In the genomic region with DNA sequence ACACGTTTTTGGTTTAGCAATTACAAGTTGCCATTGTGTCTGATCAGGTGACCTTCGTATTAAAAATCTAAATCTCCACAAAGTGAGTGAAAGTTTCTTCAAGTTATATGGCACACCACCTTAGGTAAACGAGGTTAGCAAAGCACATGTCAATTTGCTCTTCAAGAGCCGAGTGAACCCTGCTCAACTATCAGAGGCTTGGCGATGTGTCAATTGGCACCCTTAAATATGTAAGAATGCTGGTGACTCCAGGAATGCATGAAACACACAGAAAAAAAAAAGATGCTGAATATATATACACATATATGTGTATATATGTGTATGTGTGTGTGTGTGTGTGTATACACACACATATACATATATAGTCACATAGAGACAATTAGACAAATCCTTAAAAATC, we compare ENCODE assay signal across 8 mouse cellular contexts. TPM values are rescaled to one million over a fixed set of nuclear protein-coding genes. Genes with fewer than 3 reads are reported as not detected.
A peak's percentile ranks its signal among the peaks of the same experiment; 100 is the strongest.
DNase-seq lines count a peak whose midpoint lies in the region; ATAC-seq lines count a peak whose summit lies in the region.

No protein-coding gene starts in this region.

- peaks cover 24% of the 10 kb centered on the region for H3K4me1 ChIP-seq in heart, embryonic 10.5 days
- peaks cover 34% of the 10 kb centered on the region for H3K4me1 ChIP-seq in forebrain, embryonic 15.5 days
- H3K4me1 ChIP-seq in midbrain, embryonic 16.5 days (ENCODE audit: control insufficient read depth, insufficient read depth, low read length): peaks cover 32% of the 10 kb centered on the region

- H3K4me3 ChIP-seq in heart, embryonic 10.5 days: peak overlapping the region; percentile 95
- peak overlapping the region; percentile 100 for H3K4me3 ChIP-seq in forebrain, embryonic 15.5 days
- peak overlapping the region; percentile 82 for H3K4me3 ChIP-seq in midbrain, embryonic 16.5 days (ENCODE audit: low read depth, low read length)

- peak overlapping the region; percentile 92 for H3K4me2 ChIP-seq in forebrain, embryonic 15.5 days (replicated peaks)
- H3K4me2 ChIP-seq in midbrain, embryonic 16.5 days (ENCODE audit: low read length): peak overlapping the region; percentile 80

- H3K9ac ChIP-seq in forebrain, embryonic 15.5 days (replicated peaks): peak overlapping the region; percentile 85; the same call in 1 of the 2 replicates
- H3K9ac ChIP-seq in midbrain, embryonic 16.5 days (ENCODE audit: low read depth, low read length): no peak overlapping the region

- ATAC-seq in forebrain, embryonic 15.5 days (replicated peaks): no peak
- no peak for ATAC-seq in midbrain, embryonic 16.5 days
- ATAC-seq in activated CD4-positive, CD25-positive, alpha-beta regulatory T cell, adult 4 months: no peak

- H3K36me3 ChIP-seq in heart, embryonic 10.5 days: no peaks in the 10 kb centered on the region
- no peaks in the 10 kb centered on the region for H3K36me3 ChIP-seq in forebrain, embryonic 15.5 days
- H3K36me3 ChIP-seq in midbrain, embryonic 16.5 days (ENCODE audit: control insufficient read depth, insufficient read depth, low read length): no peaks in the 10 kb centered on the region

- 35% methylated on average over 5 of the region's 5 CpGs for WGBS in heart, embryonic 10.5 days
- 26% methylated on average over 5 of the region's 5 CpGs for WGBS in forebrain, embryonic 15.5 days
- WGBS in midbrain, embryonic 16.5 days: 28% methylated on average over 5 of the region's 5 CpGs

- no peaks in the 10 kb centered on the region for H3K9me3 ChIP-seq in heart, embryonic 10.5 days
- H3K9me3 ChIP-seq in forebrain, embryonic 15.5 days: no peaks in the 10 kb centered on the region
- no peaks in the 10 kb centered on the region for H3K9me3 ChIP-seq in midbrain, embryonic 16.5 days (replicated peaks; ENCODE audit: control insufficient read depth, low read length, poor library complexity, severe bottlenecking)

- H3K27me3 ChIP-seq in heart, embryonic 10.5 days (ENCODE audit: insufficient read depth, poor library complexity, severe bottlenecking): no peaks in the 10 kb centered on the region
- H3K27me3 ChIP-seq in forebrain, embryonic 15.5 days: no peaks in the 10 kb centered on the region
- no peaks in the 10 kb centered on the region for H3K27me3 ChIP-seq in midbrain, embryonic 16.5 days (ENCODE audit: control insufficient read depth, insufficient read depth, low read depth, low read length)

- no peak overlapping the region for H3K27ac ChIP-seq in heart, embryonic 10.5 days
- no peak overlapping the region; the same call in 1 of the 2 replicates for H3K27ac ChIP-seq in forebrain, embryonic 15.5 days (replicated peaks)
- H3K27ac ChIP-seq in midbrain, embryonic 16.5 days (ENCODE audit: low read length): no peak overlapping the region

- DNase-seq in heart, embryonic 10.5 days (ENCODE audit: low spot score): no peak
- DNase-seq in heart, adult 8-10 months (ENCODE audit: low spot score): no peak
- peak; percentile 24 to 30 for DNase-seq in kidney, postnatal 36 days
- no peak for DNase-seq in retina, postnatal 1 day
- no peak for DNase-seq in embryo, embryonic 10 days (ENCODE audit: low spot score)

RNA-seq across cellular contexts. Expression of a gene that starts 1.4 kb away (rescaled TPM):
- 28.6 and 31.0 TPM in 2 replicates for polyA plus RNA-seq in heart, embryonic 10.5 days (2016; fragmentation: Nextera tagmentation; extraction: Ambion mirVana)
- 10 to 100 TPM; 43.4 to 53.8 (median 45.1) TPM for total RNA-seq in heart, adult 8-10 months (2022)
- 58.4 and 59.7 TPM in 2 replicates for polyA plus RNA-seq in forebrain, embryonic 15.5 days (2015; fragmentation: Nextera tagmentation; extraction: Ambion mirVana)
- polyA plus RNA-seq in midbrain, embryonic 16.5 days (2015; fragmentation: Nextera tagmentation; extraction: Ambion mirVana): 48.6 and 51.2 TPM in 2 replicates
- not detected for polyA plus RNA-seq in activated CD4-positive, CD25-positive, alpha-beta regulatory T cell, adult 4 months (2017; shearing (Covaris generic))

Comparison
In these comparisons a context has a peak if more than half of its experiments do, and no peak if none do; other contexts are left out.
1. DNase-seq: peak in kidney, postnatal 36 days (2 of 2); none in heart, embryonic 10.5 days (single experiment), heart, adult 8-10 months (single experiment), retina, postnatal 1 day (single experiment) and embryo, embryonic 10 days (single experiment).
2. RNA of a gene that starts 1.4 kb away (polyA plus RNA-seq): 58.4 to 59.7 TPM in forebrain, embryonic 15.5 days, 48.6 to 51.2 TPM in midbrain, embryonic 16.5 days and 28.6 to 31.0 TPM in heart, embryonic 10.5 days; not detected in activated CD4-positive, CD25-positive, alpha-beta regulatory T cell, adult 4 months; every median in the first group is over 10 times any median in the second.
3. Peak in every context shown above with its lines, with median percentiles within 50 percentile points of each other: H3K4me3 ChIP-seq.